Mouse (Mus musculus): Measurements from ENCODE around the gene Arhgap22. TPM values are rescaled to one million over a fixed set of nuclear protein-coding genes. Genes with fewer than 3 reads are reported as not detected.

Gene Arhgap22
- polyA plus RNA-seq, 1 experiment from 2014 or later: 6.7 TPM

DNA sequence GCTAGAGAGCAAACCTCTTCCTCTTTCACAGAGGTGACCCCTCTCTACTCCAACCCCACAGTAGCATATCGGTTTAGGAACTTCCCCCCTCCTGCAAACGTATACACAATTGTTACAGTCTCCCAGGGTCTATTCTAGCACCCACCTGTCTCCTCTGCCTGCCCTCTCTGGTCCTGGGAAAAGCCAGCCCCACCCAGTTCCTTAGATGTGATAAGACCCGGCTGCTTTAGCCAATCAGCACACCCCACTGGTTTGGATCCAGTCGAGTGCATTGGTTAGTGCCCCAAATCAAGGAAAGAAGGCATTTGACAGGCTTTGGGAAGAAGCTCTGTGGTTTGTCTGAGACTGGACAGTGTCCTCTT, 922 bp downstream of the Arhgap22 start:
- ATAC-seq (ENCODE audit: insufficient read depth) (peak; percentile 37; the same call in 1 of the 2 replicates), DNase-seq (no peak)
- H3K4me3 ChIP-seq (ENCODE audit: low read depth, low read length): no peak overlapping the region
- WGBS: 10% methylated on average over 4 of the region's 4 CpGs
- H3K9me3 ChIP-seq (ENCODE audit: low read depth, low read length): no peaks in the 10 kb centered on the region
- no peaks in the 10 kb centered on the region for H3K36me3 ChIP-seq (ENCODE audit: insufficient read depth)
- H3K27me3 ChIP-seq (ENCODE audit: insufficient read depth, low read length): no peaks in the 10 kb centered on the region
- no peak overlapping the region for H3K4me2 ChIP-seq
- H3K4me1 ChIP-seq (ENCODE audit: insufficient read depth): peaks cover 4% of the 10 kb centered on the region; the same call in 1 of the 2 replicates
- no peak overlapping the region for H3K9ac ChIP-seq
- H3K27ac ChIP-seq (ENCODE audit: low read depth): no peak overlapping the region
- no peak for TF ChIP-seq CTCF (IDR thresholded peaks at IDR 0.05; ENCODE audit: low read depth)

DNA sequence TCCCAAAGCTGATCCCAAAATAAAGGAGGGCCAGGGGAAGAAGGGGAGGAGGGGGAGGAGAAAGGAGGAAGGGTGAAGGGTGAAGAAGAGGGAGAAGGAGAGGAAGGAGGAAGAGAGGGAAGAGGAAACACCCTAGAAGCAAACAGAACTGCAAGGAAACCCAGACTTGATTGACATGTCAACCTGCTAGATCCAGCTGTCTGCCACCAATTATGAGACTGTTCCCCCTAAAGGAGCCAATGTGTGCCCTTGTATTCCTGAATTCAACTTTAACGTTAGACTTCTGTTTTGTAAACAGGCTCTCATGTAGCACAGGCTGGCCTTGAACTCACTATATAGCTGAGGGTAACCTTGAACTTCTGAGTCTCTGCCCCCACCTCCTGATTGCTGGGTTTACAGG, 1.3 kb downstream of the Arhgap22 start:
- Histone ChIP-seq H3K4me3 (ENCODE audit: low read depth, low read length) (no peak overlapping the region), H3K27ac (ENCODE audit: low read depth) (no peak overlapping the region), H3K9me3 (ENCODE audit: low read depth, low read length) (no peaks in the 10 kb centered on the region), H3K9ac (no peak overlapping the region), H3K4me1 (ENCODE audit: insufficient read depth) (peaks cover 4% of the 10 kb centered on the region; the same call in 1 of the 2 replicates), H3K27me3 (ENCODE audit: insufficient read depth, low read length) (no peaks in the 10 kb centered on the region), H3K36me3 (ENCODE audit: insufficient read depth) (no peaks in the 10 kb centered on the region), H3K4me2 (no peak overlapping the region)
- WGBS: 29% methylated on average over 1 of the region's 1 CpGs
- DNase-seq (no peak), ATAC-seq (ENCODE audit: insufficient read depth) (no peak)
- no peak for TF ChIP-seq CTCF (IDR thresholded peaks at IDR 0.05; ENCODE audit: low read depth)

DNA sequence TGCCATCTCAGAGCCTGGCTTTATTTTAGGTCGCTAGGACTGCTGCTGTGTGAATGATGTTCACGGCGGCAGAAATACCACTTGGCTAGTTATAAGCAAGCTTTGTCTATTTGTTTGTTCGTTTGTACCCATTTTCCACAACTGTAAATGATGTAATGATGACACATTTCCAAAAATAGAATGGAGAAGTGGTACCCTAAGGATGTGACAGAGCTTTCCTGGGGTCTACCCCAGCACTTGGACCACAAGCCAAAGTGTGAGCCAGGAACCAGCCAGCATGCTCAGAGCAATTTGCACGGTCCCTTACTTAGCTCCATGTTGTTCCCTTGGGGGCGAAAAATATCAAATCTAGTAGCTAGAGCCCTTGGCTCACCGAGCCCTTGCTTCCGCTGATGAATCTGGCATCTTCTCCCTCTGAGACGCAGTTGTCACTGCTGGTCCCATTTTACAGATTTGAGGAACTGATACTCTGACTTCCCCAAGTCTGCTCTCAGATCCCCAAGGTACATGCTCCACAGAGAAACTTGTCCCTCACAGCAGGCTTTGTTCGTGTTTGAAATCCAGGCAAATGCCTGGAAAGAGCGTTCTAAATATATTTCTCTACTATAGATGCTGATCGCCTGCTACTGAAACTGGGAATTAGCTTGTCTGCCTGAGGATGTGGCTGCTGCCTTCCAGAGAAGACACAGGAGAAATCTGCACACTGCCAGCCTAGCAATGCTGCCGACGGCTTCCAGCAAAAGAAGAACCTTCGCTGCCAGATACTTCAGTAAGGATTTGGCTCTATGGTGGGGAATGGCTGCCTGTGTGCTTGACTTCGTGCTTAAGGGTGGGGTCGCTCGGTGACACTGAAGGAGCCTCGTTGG, 2.8 kb downstream of the Arhgap22 start:
- H3K36me3 ChIP-seq (ENCODE audit: insufficient read depth): no peaks in the 10 kb centered on the region
- DNase-seq (no peak), ATAC-seq (ENCODE audit: insufficient read depth) (no peak)
- no peak for TF ChIP-seq CTCF (IDR thresholded peaks at IDR 0.05; ENCODE audit: low read depth)
- H3K27ac ChIP-seq (ENCODE audit: low read depth): no peak overlapping the region
- no peak overlapping the region for H3K4me2 ChIP-seq
- H3K9me3 ChIP-seq (ENCODE audit: low read depth, low read length): no peaks in the 10 kb centered on the region
- no peaks in the 10 kb centered on the region for H3K27me3 ChIP-seq (ENCODE audit: insufficient read depth, low read length)
- peaks cover 4% of the 10 kb centered on the region; the same call in 1 of the 2 replicates for H3K4me1 ChIP-seq (ENCODE audit: insufficient read depth)
- H3K9ac ChIP-seq: no peak overlapping the region
- 79% methylated on average over 19 of the region's 19 CpGs for WGBS
- H3K4me3 ChIP-seq (ENCODE audit: low read depth, low read length): no peak overlapping the region

DNA sequence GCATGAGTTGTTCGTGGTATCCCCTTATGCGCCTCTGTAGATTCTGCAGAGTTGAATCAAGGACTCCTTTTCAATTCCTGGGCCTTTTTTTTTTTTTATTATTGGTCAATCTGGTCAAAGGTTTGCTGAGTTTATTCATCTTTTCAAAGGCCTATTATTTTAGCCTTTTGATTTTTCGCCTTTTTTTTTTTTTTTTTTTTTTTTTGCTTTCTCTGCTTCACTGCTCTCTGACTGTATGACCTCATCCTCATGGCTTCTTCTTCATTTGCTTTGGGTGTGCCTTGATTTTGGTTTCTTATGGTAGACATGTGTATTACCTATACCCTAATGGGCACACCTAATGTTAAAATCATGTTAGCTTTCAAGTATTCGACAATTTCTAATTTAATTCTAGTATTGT, 11.4 kb downstream of the Arhgap22 start:
- ATAC-seq (ENCODE audit: insufficient read depth) (no peak), DNase-seq (no peak)
- H3K9me3 ChIP-seq (ENCODE audit: low read depth, low read length): no peaks in the 10 kb centered on the region
- H3K27me3 ChIP-seq (ENCODE audit: insufficient read depth, low read length): no peaks in the 10 kb centered on the region
- H3K4me3 ChIP-seq (ENCODE audit: low read depth, low read length): no peak overlapping the region
- no peak overlapping the region for H3K27ac ChIP-seq (ENCODE audit: low read depth)
- H3K36me3 ChIP-seq (ENCODE audit: insufficient read depth): no peaks in the 10 kb centered on the region
- WGBS: 84% methylated on average over 4 of the region's 4 CpGs
- no peak overlapping the region for H3K9ac ChIP-seq
- H3K4me2 ChIP-seq: no peak overlapping the region
- H3K4me1 ChIP-seq (ENCODE audit: insufficient read depth): no peaks in the 10 kb centered on the region
- no peak for TF ChIP-seq CTCF (IDR thresholded peaks at IDR 0.05; ENCODE audit: low read depth)

DNA sequence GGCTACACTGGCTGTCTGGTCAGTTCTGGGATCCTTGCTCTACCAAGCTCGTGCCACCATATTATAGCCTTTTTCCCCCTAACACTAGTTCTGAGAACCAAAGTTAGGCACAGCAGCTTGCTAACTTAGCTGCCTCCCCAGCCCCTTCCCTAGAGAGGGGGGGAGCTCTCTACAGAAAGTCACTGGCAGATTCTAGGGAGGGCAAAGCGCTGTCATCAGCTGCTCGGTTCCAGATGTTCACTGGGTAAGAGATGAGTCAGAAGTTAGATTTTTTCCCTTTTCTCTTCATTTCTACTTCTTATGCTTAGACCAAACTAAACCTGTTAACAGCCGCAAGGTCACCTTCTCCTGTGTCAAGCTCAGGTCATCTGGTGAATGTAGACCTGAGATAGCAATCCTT, 16.8 kb downstream of the Arhgap22 start:
- no peak for TF ChIP-seq CTCF (IDR thresholded peaks at IDR 0.05; ENCODE audit: low read depth)
- Histone ChIP-seq H3K27me3 (ENCODE audit: insufficient read depth, low read length) (no peaks in the 10 kb centered on the region), H3K36me3 (ENCODE audit: insufficient read depth) (no peaks in the 10 kb centered on the region), H3K27ac (ENCODE audit: low read depth) (no peak overlapping the region), H3K9me3 (ENCODE audit: low read depth, low read length) (no peaks in the 10 kb centered on the region), H3K4me1 (ENCODE audit: insufficient read depth) (no peaks in the 10 kb centered on the region), H3K4me2 (no peak overlapping the region), H3K4me3 (ENCODE audit: low read depth, low read length) (no peak overlapping the region), H3K9ac (no peak overlapping the region)
- ATAC-seq (ENCODE audit: insufficient read depth) (no peak), DNase-seq (no peak)
- WGBS: 75% methylated on average over 4 of the region's 4 CpGs

DNA sequence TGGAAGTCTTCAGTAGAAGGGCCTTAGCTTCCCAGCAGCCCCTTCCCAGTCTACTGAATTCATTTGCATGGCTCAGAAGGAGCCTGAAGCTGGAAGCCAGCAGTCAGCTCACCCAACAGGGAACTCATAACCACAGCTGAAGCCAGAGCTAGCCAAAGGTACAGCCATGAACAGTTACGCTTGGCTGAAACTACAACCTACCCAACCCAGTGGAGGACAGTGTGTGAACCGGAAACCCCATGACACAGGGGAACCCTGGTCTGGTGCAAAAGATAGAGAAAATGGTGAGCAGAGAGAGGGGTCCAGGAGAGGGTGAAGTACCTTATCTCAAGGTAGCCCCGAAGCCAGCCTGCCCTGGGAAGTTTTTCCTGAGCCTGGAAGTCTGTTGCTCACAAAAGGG, 17.5 kb downstream of the Arhgap22 start:
- no peaks in the 10 kb centered on the region for H3K9me3 ChIP-seq (ENCODE audit: low read depth, low read length)
- 75% methylated on average over 3 of the region's 3 CpGs for WGBS
- no peak overlapping the region for H3K4me2 ChIP-seq
- ATAC-seq (ENCODE audit: insufficient read depth) (no peak), DNase-seq (no peak)
- H3K27me3 ChIP-seq (ENCODE audit: insufficient read depth, low read length): no peaks in the 10 kb centered on the region
- H3K36me3 ChIP-seq (ENCODE audit: insufficient read depth): no peaks in the 10 kb centered on the region
- no peak for TF ChIP-seq CTCF (IDR thresholded peaks at IDR 0.05; ENCODE audit: low read depth)
- H3K4me3 ChIP-seq (ENCODE audit: low read depth, low read length): no peak overlapping the region
- no peak overlapping the region for H3K27ac ChIP-seq (ENCODE audit: low read depth)
- H3K4me1 ChIP-seq (ENCODE audit: insufficient read depth): no peaks in the 10 kb centered on the region
- no peak overlapping the region for H3K9ac ChIP-seq

DNA sequence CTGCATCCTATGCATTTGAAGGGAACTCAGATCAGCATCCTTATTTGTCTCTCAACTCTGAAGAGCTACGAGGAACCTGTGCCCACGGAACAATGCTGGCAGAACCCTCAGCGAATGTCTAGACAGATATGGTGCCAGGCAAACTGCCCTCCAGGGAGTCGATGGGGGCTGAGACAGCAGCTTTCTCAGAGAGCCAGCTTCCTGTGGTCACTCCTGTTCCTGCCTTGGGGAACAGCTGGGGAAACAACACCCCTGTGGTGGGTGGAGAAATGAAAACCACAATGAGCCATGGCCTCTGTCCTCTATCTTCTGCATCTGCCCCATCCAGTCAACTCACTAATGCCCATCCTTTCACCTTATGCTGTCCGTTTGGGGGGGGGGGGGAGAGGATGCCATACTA, 18.2 kb downstream of the Arhgap22 start:
- 71% methylated on average over 5 of the region's 5 CpGs for WGBS
- H3K4me3 ChIP-seq (ENCODE audit: low read depth, low read length): no peak overlapping the region
- H3K4me2 ChIP-seq: no peak overlapping the region
- no peak for ATAC-seq (ENCODE audit: insufficient read depth)
- H3K9me3 ChIP-seq (ENCODE audit: low read depth, low read length): no peaks in the 10 kb centered on the region
- H3K27me3 ChIP-seq (ENCODE audit: insufficient read depth, low read length): no peaks in the 10 kb centered on the region
- TF ChIP-seq CTCF (IDR thresholded peaks at IDR 0.05; ENCODE audit: low read depth): no peak
- no peak for DNase-seq
- H3K36me3 ChIP-seq (ENCODE audit: insufficient read depth): no peaks in the 10 kb centered on the region
- H3K9ac ChIP-seq: no peak overlapping the region
- H3K27ac ChIP-seq (ENCODE audit: low read depth): no peak overlapping the region
- no peaks in the 10 kb centered on the region for H3K4me1 ChIP-seq (ENCODE audit: insufficient read depth)
